Mouse (Mus musculus): ENCODE measurements around the gene Dnajc3.
A peak's percentile ranks its signal among the peaks of the same experiment; 100 is the strongest.
"Not testable (repeated sequence)": the region's sequence is repeated elsewhere in the genome, so short reads cannot be mapped to it uniquely, and the experiment has no call there.

The Dnajc3 gene

GRCm38 (mm10) chr14:118982429-118983045 lies 44.8 kb downstream of the Dnajc3 start:
- DNase-seq (ENCODE audit: low spot score in 2 of 2) = not testable (repeated sequence)

GRCm38 (mm10) chr14:118983396-118983795 lies 45.6 kb downstream of the Dnajc3 start:
- DNase-seq (ENCODE audit: low spot score in 2 of 2) = no peak

GRCm38 (mm10) chr14:118984161-118984560 lies 46.4 kb downstream of the Dnajc3 start:
- no peak for DNase-seq (ENCODE audit: low spot score in 2 of 2)

DNA sequence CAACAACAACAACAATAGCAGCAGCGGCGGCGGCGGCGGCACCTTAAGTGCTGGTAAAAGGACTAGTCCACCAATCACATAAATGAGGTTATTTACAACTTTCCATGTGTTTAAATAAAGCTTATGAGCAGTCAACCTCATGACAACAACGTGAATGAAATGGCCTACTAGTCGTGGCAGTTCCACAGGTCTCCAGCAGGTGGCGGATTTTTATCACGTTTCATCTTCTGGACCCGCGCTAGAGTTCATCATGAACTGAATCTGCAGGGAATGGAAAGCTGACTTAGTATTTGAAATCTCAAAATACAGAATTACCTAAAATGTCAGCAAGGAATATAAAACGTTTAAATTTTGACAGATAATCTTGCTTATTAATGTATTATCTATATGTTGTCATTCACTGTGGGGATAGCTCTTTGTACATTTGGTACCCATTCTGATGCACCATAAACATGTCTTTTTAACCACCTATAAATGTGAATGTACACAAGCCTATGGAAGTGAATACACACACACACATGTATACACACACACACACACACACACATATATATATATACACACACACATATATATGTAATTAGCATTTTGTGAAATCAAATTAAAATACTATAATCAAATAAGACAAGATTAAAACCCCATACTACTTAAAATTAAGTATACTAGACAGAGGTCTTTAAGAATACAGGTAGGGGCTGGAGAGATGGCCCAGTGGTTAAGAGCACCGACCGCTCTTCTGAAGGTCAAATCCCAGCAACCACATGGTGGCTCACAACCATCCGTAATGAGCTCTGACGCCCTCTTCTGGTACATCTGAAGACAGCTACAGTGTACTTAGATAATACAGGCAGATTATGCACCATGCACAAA lies 49.1 kb downstream of the Dnajc3 start:
- DNase-seq (ENCODE audit: low spot score in 2 of 2) = peak; percentile 80 to 82

GRCm38 (mm10) chr14:118987523-118988496 lies 50.0 kb downstream of the Dnajc3 start:
- no peak for DNase-seq (ENCODE audit: low spot score in 2 of 2)

DNA sequence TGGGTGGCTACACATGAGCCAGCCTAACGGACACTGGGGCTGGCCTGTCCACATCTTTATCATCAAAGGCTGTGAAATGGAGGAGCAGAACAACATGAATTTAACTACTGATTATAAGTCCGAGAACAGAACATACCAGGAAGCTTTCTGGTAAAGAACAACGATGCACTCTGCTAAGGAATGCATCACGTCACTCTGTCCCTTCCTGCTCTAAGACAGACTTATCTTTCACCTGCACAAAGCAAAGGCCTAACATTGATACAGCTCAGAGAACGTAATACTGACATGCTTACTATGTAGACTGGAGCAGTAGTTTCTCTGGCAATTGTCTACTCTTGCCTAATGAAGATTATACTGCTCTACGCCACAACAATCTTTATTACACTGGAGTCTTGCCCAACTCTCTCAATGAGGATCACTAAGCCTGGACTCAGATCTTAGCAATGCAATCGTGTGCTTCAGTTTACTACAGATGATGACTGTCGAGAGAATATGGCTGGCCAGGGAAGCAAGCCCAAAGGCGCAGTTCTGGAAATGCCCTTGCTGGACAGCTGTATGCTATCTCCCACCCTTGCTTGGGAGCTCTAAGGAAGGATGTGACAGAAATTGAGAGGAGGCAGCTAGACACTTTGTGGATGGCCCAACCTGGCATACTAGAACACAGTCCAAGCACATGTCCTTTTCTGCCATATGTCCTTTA lies 57.6 kb downstream of the Dnajc3 start:
- DNase-seq (ENCODE audit: low spot score in 2 of 2) = no peak

GRCm38 (mm10) chr14:119003320-119003719 lies 65.5 kb downstream of the Dnajc3 start:
- DNase-seq (ENCODE audit: low spot score in 2 of 2) = no peak

GRCm38 (mm10) chr14:119005834-119006233 lies 68.1 kb downstream of the Dnajc3 start:
- DNase-seq (ENCODE audit: low spot score in 2 of 2) = no peak

DNA sequence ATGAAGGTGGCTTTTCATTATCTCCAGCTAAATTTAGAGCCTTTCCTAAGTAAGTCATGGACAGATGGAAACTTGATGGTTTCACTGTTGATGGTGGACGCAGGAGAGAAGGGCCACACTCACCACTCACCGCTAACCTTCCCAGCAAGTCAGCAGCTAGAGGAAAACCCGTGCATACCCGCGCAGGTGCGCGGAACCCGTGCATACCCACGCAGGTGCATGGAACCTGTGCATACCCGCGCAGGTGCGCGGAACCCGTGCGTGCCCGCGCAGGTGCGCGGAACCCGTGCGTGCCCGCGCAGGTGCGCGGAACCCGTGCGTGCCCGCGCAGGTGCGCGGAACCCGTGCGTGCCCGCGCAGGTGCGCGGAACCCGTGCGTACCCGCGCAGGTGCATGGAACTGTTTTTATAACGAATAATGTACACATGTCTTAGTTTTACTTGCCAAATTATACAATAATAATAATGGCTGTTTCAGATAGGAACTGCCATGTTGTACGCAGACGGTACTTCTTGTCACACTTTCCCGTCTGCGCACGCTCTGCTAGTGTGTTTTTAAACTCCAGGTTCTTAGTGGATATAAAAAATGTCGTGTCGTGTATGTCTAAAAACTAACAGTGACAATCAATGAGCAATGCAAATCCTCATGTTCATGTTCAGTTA lies 68.8 kb downstream of the Dnajc3 start:
- DNase-seq (ENCODE audit: low spot score in 2 of 2) = no peak

DNA sequence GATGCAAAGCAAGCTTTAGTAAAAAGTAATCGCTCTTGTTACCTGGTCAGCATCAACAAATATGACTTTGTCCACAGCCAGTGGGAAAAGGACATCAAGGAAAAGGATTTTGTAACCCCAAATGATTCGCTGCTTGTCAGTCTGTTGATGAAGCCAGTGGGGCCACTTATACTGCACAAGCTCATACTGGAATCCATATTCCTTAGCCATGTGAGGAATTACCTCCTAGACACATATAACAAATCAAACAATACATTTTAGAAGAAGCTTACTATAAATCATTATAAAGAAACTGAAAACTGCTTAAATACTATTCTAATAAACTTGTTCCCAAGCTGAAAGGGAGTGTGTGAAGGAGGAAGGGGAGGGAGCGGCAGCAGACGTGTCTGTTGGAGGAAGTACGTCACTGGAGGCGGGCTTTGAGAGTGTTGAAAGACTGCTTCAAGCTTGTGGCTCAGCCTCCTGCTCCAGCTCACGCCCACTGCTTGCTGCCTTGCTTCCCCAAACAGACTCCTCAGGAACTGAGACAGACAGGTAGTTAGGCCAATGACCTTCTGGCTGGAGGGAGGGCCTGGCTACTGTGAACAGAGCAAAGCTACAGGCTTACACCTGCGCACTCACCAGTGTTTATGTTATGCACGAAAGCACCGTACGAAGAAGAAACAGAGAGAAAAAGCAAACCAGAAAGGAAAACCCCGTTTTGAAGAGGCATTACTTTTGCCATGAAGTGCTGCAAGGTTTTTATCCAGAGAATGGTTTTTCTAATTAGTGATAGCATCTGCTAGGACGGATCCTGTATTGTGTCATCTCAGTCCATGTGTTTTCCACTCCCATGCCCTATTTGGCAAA lies 69.6 kb downstream of the Dnajc3 start:
- DNase-seq (ENCODE audit: low spot score in 2 of 2) = peak; percentile 98 to 99

DNA sequence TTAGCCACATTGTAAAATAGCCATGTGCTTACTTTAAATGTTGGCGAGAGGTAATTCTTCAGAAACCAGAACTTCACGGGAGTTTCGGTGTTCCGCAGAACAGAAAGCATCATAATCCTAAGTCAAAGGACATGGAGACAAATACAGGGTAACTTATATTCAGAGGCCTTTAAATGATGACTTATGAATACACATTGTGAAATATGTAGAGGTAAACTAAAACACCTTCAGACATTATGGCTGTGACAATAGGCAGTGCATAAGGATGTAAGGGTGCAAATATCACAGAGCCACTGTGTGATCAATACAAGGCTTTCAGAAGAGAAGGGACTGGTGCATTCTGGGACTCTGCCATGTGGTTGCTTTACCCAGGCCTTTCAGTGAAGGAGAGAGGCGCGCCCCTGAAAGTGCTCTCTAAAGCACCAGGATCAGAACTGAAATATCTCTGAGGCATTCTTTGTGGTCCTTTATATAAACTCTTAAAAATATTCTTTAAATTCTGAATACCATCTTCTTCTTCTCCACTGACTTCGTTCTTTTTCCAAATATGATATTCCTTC lies 70.3 kb downstream of the Dnajc3 start:
- DNase-seq (ENCODE audit: low spot score in 2 of 2) = no peak

- DNase-seq (ENCODE audit: low spot score in 2 of 2) = no peak
These were observed 71.8 kb downstream of the Dnajc3 start for GRCm38 (mm10) chr14:119009531-119009930.

GRCm38 (mm10) chr14:119012607-119013431 lies 75.0 kb downstream of the Dnajc3 start:
- peak; percentile 68 to 78 for DNase-seq (ENCODE audit: low spot score in 2 of 2)

GRCm38 (mm10) chr14:119013549-119013948 lies 75.8 kb downstream of the Dnajc3 start:
- DNase-seq (ENCODE audit: low spot score in 2 of 2) = peak; percentile 49 to 53

DNA sequence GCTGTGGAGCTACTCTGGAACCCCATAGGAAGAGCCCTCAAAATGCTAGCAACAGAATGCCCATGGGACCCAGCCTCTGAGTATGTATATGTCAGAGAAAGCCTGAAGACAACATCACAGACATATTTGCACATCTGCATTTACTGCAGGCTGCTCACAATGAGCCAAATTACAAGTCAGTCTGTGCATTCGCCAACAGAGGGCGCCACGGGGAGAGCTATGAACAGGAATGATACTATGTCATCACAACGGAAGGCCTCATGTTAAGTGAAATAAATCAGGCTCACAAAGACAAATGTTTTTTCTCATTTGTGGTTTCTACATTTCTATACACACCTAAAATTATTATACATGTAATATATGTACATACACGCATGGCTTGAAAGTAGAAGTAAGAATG lies 88.1 kb downstream of the Dnajc3 start:
- no peak for DNase-seq (ENCODE audit: low spot score in 2 of 2)

DNA sequence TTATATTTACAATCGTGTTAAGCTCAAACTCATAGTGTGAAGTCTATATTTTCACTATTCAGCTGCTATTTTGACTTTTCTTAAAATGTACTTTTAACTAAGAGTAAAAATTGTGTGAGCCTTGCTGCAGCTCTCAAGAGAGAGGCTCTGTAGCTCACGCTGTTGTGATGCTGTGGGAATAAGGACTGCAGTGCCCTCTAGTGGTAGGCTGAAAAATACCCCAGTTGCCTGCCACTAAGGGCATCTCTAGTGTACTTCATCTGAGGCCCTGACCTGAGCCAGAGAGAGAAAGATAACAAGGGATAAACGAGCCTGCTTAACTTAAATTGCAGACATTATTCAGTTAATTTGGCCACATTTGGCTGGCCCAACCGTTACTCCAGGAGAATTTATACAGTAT lies 89.4 kb downstream of the Dnajc3 start:
- DNase-seq (ENCODE audit: low spot score in 2 of 2) = peak; percentile 61 to 75

- DNase-seq (ENCODE audit: low spot score in 2 of 2) = no peak
These were observed 90.0 kb downstream of the Dnajc3 start for GRCm38 (mm10) chr14:119027675-119028253.

Measured in right cerebral cortex, adult 2 months (tissue).